12 mouse cellular contexts compared by ENCODE assay signal in the genomic region with DNA sequence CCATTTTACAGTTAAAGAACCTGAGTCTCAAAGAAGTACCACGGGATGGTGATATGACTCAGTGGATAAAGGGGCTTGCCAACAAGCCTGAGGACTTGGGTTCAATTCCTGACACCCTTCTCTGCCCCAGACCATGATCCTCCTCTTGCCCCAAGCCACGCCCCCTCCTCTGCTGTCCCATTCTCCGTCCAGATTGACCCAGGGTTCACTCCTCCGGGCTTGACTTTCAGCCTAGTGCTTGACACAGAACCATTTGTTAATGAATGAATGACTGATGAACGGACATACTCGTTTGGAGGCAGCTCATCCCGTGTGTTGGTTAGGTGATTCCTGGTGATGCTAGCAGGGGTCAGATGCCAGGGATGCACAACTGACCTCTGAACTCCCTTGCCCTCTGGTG. TPM values are rescaled to one million over a fixed set of nuclear protein-coding genes. Genes with fewer than 3 reads are reported as not detected.
DNase-seq lines count a peak whose midpoint lies in the region; ATAC-seq and TF ChIP-seq lines count a peak whose summit lies in the region.
"Had no signal": no experiment of that assay in that cellular context is flagged by ENCODE, and none has a peak within 500 bp of the region (broad histone marks: within the 10 kb centered on the region; RNA-seq: fewer than 3 reads in every experiment).

No protein-coding gene starts in this region.

- WGBS in heart, embryonic 10.5 days = 59% methylated on average over 7 of the region's 7 CpGs
- WGBS in lung, postnatal 0 days = 45% methylated on average over 7 of the region's 7 CpGs
- WGBS in limb, embryonic 13.5 days = 66% methylated on average over 7 of the region's 7 CpGs
- 50% methylated on average over 7 of the region's 7 CpGs for WGBS in stomach, embryonic 15.5 days

- H3K27ac ChIP-seq in heart, embryonic 10.5 days = peak overlapping the region; percentile 77; the same call in 1 of the 2 replicates
- no peak overlapping the region for H3K27ac ChIP-seq in lung, postnatal 0 days (ENCODE audit: low read length)
- no peak overlapping the region for H3K27ac ChIP-seq in limb, embryonic 13.5 days
- H3K27ac ChIP-seq in stomach, embryonic 15.5 days = no peak overlapping the region

- H3K27me3 ChIP-seq in heart, embryonic 10.5 days (ENCODE audit: insufficient read depth, poor library complexity, severe bottlenecking) = peaks cover 48% of the 10 kb centered on the region
- no peaks in the 10 kb centered on the region for H3K27me3 ChIP-seq in lung, postnatal 0 days (replicated peaks; ENCODE audit: insufficient read depth, low read length)
- H3K27me3 ChIP-seq in limb, embryonic 13.5 days = peaks cover 35% of the 10 kb centered on the region
- no peaks in the 10 kb centered on the region for H3K27me3 ChIP-seq in stomach, embryonic 15.5 days (replicated peaks)

- no peak overlapping the region for H3K9ac ChIP-seq in lung, postnatal 0 days (replicated peaks; ENCODE audit: low read depth)
- H3K9ac ChIP-seq in limb, embryonic 13.5 days = no peak overlapping the region
- no peak overlapping the region for H3K9ac ChIP-seq in stomach, embryonic 15.5 days

- H3K4me1 ChIP-seq in heart, embryonic 10.5 days = peaks cover 42% of the 10 kb centered on the region
- no peaks in the 10 kb centered on the region for H3K4me1 ChIP-seq in lung, postnatal 0 days (ENCODE audit: insufficient read depth, low read depth, low read length)
- H3K4me1 ChIP-seq in limb, embryonic 13.5 days = peaks cover 5% of the 10 kb centered on the region; the same call in 1 of the 2 replicates
- peaks cover 32% of the 10 kb centered on the region for H3K4me1 ChIP-seq in stomach, embryonic 15.5 days

- H3K4me2 ChIP-seq in lung, postnatal 0 days (replicated peaks; ENCODE audit: low read depth, low read length) = peak overlapping the region; percentile 98; the same call in 1 of the 2 replicates
- peak overlapping the region; percentile 98; the same call in 1 of the 2 replicates for H3K4me2 ChIP-seq in limb, embryonic 13.5 days (replicated peaks)
- peak overlapping the region; percentile 97 for H3K4me2 ChIP-seq in stomach, embryonic 15.5 days

- no peak for DNase-seq in heart, embryonic 10.5 days (ENCODE audit: low spot score)
- DNase-seq in heart, postnatal 36 days = no peak
- DNase-seq in lung, postnatal 0 days (ENCODE audit: low spot score) = no peak
- no peak for DNase-seq in lung, adult 18-20 months
- no peak for DNase-seq in thymus, postnatal 4 days
- DNase-seq in left cerebral cortex, adult 8-10 months (ENCODE audit: low spot score in 2 of 2) = no peak
- DNase-seq: B cell, adult 2 months; cerebellum, adult 18-20 months had no signal

- no peak for ATAC-seq in lung, postnatal 0 days
- ATAC-seq in limb, embryonic 13.5 days (ENCODE audit: low FRiP score, low read depth) = no peak
- no peak for ATAC-seq in stomach, embryonic 15.5 days (ENCODE audit: insufficient read depth, low FRiP score, low read depth)

- H3K4me3 ChIP-seq in heart, embryonic 10.5 days = peak overlapping the region; percentile 77
- H3K4me3 ChIP-seq in lung, postnatal 0 days (ENCODE audit: low read depth, low read length) = no peak overlapping the region; the same call in 1 of the 2 replicates
- H3K4me3 ChIP-seq in limb, embryonic 13.5 days = no peak overlapping the region
- H3K4me3 ChIP-seq in stomach, embryonic 15.5 days (replicated peaks) = peak overlapping the region; percentile 70

- TF ChIP-seq CTCF in lung, postnatal 0 days (IDR thresholded peaks at IDR 0.05) = no peak

- no peaks in the 10 kb centered on the region for H3K9me3 ChIP-seq in heart, embryonic 10.5 days
- no peaks in the 10 kb centered on the region for H3K9me3 ChIP-seq in lung, postnatal 0 days (ENCODE audit: low read length)
- H3K9me3 ChIP-seq in limb, embryonic 13.5 days = 0 out of 2 replicates have a peak, but pooled peaks cover 2% of the 10 kb centered on the region
- no peaks in the 10 kb centered on the region for H3K9me3 ChIP-seq in stomach, embryonic 15.5 days

- intact Hi-C loops in heart, postnatal 36 days (cut with DNase I) = loop anchor here (1.0 kb wide), 1 partner anchor 11 kb away; no protein-coding TSS in a partner anchor

- TF ChIP-seq EP300 in lung, postnatal 0 days (IDR thresholded peaks at IDR 0.05) = no peak

- H3K36me3 ChIP-seq in heart, embryonic 10.5 days = no peaks in the 10 kb centered on the region
- no peaks in the 10 kb centered on the region for H3K36me3 ChIP-seq in lung, postnatal 0 days (ENCODE audit: insufficient read depth, low read length)
- H3K36me3 ChIP-seq in limb, embryonic 13.5 days = no peaks in the 10 kb centered on the region
- no peaks in the 10 kb centered on the region for H3K36me3 ChIP-seq in stomach, embryonic 15.5 days

RNA-seq across cellular contexts. Expression of gene 2900026A02Rik, which starts 1.2 kb away (rescaled TPM):
- 10.2 and 14.7 TPM in 2 replicates for polyA plus RNA-seq in heart, embryonic 10.5 days (2016; fragmentation: Nextera tagmentation; extraction: Ambion mirVana)
- 10 to 100 TPM; 21.0 to 23.6 TPM for total RNA-seq in heart, postnatal 36 days (2021)
- polyA plus RNA-seq in lung, postnatal 0 days (2015; fragmentation: Nextera tagmentation; extraction: Ambion mirVana) = 6.3 and 6.9 TPM in 2 replicates
- 6.0 and 7.2 TPM in 2 replicates for polyA plus RNA-seq in limb, embryonic 13.5 days (2015; fragmentation: Nextera tagmentation; extraction: Ambion mirVana)
- polyA plus RNA-seq in stomach, embryonic 15.5 days (2015; fragmentation: Nextera tagmentation; extraction: Ambion mirVana) = 12.6 and 15.2 TPM in 2 replicates
- 10 to 100 TPM; 33.9 to 38.7 (median 35.5) TPM for total RNA-seq in left cerebral cortex, adult 8-10 months (2022)

RNA-seq across cellular contexts. Expression of gene Tmem211, which starts 6.8 kb away (rescaled TPM):
- polyA plus RNA-seq in heart, embryonic 10.5 days (2016; fragmentation: Nextera tagmentation; extraction: Ambion mirVana) = not detected in 2 replicates
- not detected for total RNA-seq in heart, postnatal 36 days (2021)
- polyA plus RNA-seq in lung, postnatal 0 days (2015; fragmentation: Nextera tagmentation; extraction: Ambion mirVana) = not detected in 2 replicates
- not detected in 2 replicates for polyA plus RNA-seq in limb, embryonic 13.5 days (2015; fragmentation: Nextera tagmentation; extraction: Ambion mirVana)
- 0.48 and 0.57 TPM in 2 replicates for polyA plus RNA-seq in stomach, embryonic 15.5 days (2015; fragmentation: Nextera tagmentation; extraction: Ambion mirVana)
- not detected for total RNA-seq in left cerebral cortex, adult 8-10 months (2022)
- total RNA-seq: layer of hippocampus, adult 8-10 months had no signal
- polyA plus RNA-seq: frontal cortex, adult 2 months had no signal

Comparison
In these comparisons a context has a peak if more than half of its experiments do, and no peak if none do; other contexts are left out.
1. H3K4me3 ChIP-seq: peak in heart, embryonic 10.5 days (single experiment) and stomach, embryonic 15.5 days (single experiment); none in lung, postnatal 0 days (single experiment) and limb, embryonic 13.5 days (single experiment).
2. Peak in every context shown above with its lines, with median percentiles within 50 percentile points of each other: H3K4me2 ChIP-seq.